Mouse (Mus musculus) liver, embryonic 11.5 days (tissue): ENCODE results near the gene Fli1. TPM values are rescaled to one million over a fixed set of nuclear protein-coding genes. Genes with fewer than 3 reads are reported as not detected.

Experiments
- ATAC-seq: fragments of 200-750 bp; cut with Nextera tagmentation; replicated peaks from 2 replicates; pipeline ENCODE4 v1.8.0; 2017; ENCODE audit warnings: moderate number of reproducible peaks, mild to moderate bottlenecking, moderate TSS enrichment, moderate library complexity; ENCODE audit not compliant: low FRiP score
- DNase-seq: peaks from one replicate; pipeline ENCODE4 v3.0.0-alpha.2; 2017; ENCODE audit warnings: low spot score
- H3K27ac ChIP-seq: fragments of 300-500 bp; sonication (generic); 2 replicates; pipeline ENCODE4 v1.5.1; 2014; ENCODE audit warnings: mild to moderate bottlenecking, low read depth, low read length, control low read depth
- H3K27me3 ChIP-seq: fragments of 300-500 bp; sonication (generic); replicated peaks from 2 replicates; pipeline ENCODE4 v1.6.1; 2014; ENCODE audit warnings: low read length, mixed read lengths; ENCODE audit not compliant: control insufficient read depth, insufficient read depth
- H3K36me3 ChIP-seq: fragments of 300-500 bp; sonication (generic); 2 replicates; pipeline ENCODE4 v1.6.1; 2014; ENCODE audit warnings: mild to moderate bottlenecking, low read length, moderate library complexity, mixed read lengths; ENCODE audit not compliant: control insufficient read depth, insufficient read depth
- H3K4me1 ChIP-seq: fragments of 300-500 bp; sonication (generic); replicated peaks from 2 replicates; pipeline ENCODE4 v1.6.1; 2014; ENCODE audit warnings: low read length, mixed read lengths; ENCODE audit not compliant: control insufficient read depth, insufficient read depth
- H3K4me2 ChIP-seq: fragments of 300-500 bp; sonication (generic); 2 replicates; pipeline ENCODE4 v1.6.1; 2014; ENCODE audit warnings: mild to moderate bottlenecking, control low read depth, moderate library complexity
- H3K4me3 ChIP-seq: fragments of 300-500 bp; sonication (generic); 2 replicates; pipeline ENCODE4 v1.5.1; 2014; ENCODE audit warnings: low read depth, low read length, control low read depth
- H3K9ac ChIP-seq: fragments of 300-500 bp; sonication (generic); 2 replicates; pipeline ENCODE4 v1.6.1; 2014; ENCODE audit warnings: low read depth, low read length, control low read depth
- H3K9me3 ChIP-seq: fragments of 300-500 bp; sonication (generic); 2 replicates; pipeline ENCODE4 v1.6.1; 2016; ENCODE audit warnings: low read length, inconsistent platforms, mixed read lengths; ENCODE audit not compliant: control insufficient read depth
- WGBS: fragments of 180-500 bp; shearing (Covaris S2); extraction: QIAGEN DNeasy Blood & Tissue Kit; methylation state at CpG from one replicate; pipeline ENCODE4 v1.1.7; 2014; 5-methylcytosine and 5-hydroxymethylcytosine counted together
- polyA plus RNA-seq: library from polyadenylated mRNA; unstranded; fragments of >200 nt; fragmentation: Nextera tagmentation; extraction: Ambion mirVana; gene quantifications from 2 replicates; pipeline ENCODE4 v1.2.1, GENCODE M21; 2014

Gene Fli1
- polyA plus RNA-seq, 1 experiment from 2014 or later, result 24.3 TPM

DNA sequence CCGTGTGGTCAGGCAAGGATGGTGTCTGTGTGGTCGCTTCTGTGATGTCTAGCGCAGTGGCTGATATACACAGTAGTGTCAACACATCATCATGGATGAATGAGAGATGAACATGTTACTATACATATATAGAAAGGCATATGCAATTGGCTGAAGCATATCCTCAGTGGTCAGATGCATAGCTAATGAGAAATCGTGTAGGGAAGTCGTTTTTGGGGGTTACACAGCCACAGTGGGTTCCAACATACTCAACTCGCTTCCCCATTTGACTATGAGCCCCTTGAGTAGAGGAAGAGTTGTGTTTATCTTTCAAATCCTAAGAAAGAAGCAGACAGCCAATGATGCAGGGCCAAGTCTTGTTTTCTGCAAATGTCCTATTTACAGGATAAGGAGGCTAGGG, 149.9 kb downstream of the Fli1 start:
- 72% methylated on average over 6 of the region's 6 CpGs for WGBS
- Histone ChIP-seq H3K9me3 (no peaks in the 10 kb centered on the region), H3K4me3 (no peak overlapping the region), H3K4me1 (no peaks in the 10 kb centered on the region), H3K9ac (no peak overlapping the region), H3K36me3 (no peaks in the 10 kb centered on the region), H3K27me3 (no peaks in the 10 kb centered on the region), H3K4me2 (no peak overlapping the region), H3K27ac (no peak overlapping the region)
- ATAC-seq, result no peak
- no peak for DNase-seq

DNA sequence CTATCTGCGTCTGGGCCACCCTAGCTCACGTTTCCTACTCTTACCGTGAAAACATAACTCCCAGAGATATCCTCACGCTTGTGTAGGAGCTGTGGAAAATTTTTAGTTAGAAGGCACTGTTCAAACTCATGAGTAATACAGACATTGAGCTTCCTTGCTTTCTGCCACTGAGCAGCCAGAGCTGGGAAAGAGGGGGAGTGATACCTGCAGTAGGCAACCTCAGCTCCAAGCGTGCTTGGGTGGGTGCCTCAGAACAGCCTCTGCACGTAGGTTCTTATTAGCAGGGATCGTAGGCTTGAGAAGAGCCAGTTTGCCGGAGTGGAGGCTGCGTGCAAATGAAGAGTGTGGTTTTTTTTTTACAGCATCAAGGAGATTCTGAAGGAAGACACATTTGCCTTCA, 151.0 kb downstream of the Fli1 start:
- ATAC-seq (no peak), DNase-seq (no peak)
- H3K9me3 ChIP-seq, result no peaks in the 10 kb centered on the region
- H3K27me3 ChIP-seq, result no peaks in the 10 kb centered on the region
- H3K9ac ChIP-seq, result no peak overlapping the region
- no peaks in the 10 kb centered on the region for H3K4me1 ChIP-seq
- no peaks in the 10 kb centered on the region for H3K36me3 ChIP-seq
- no peak overlapping the region for H3K27ac ChIP-seq
- H3K4me2 ChIP-seq, result no peak overlapping the region
- 75% methylated on average over 9 of the region's 9 CpGs for WGBS
- H3K4me3 ChIP-seq, result no peak overlapping the region

DNA sequence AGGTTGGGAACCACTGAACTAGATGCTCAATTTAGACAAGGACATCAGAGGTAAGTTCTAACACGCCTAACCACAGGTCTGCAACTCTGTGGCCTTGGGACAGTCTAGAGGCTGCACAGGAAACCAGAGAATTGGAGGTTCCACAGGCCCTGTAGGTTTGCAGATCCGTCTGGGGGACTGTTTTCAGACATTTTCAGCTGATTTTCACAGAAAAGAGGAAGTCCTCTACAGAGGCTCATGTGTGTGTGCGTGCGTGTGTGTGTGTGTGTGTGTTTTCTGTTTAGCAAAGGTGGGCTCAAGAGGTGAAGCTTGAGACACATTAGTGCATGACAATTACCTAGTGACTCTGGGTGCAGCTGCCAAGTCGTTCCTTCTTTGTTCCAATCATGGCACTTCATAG, 151.6 kb downstream of the Fli1 start:
- ATAC-seq (no peak), DNase-seq (no peak)
- Histone ChIP-seq H3K4me1 (no peaks in the 10 kb centered on the region), H3K27me3 (no peaks in the 10 kb centered on the region), H3K4me2 (no peak overlapping the region), H3K4me3 (no peak overlapping the region), H3K9ac (no peak overlapping the region), H3K27ac (no peak overlapping the region), H3K9me3 (no peaks in the 10 kb centered on the region), H3K36me3 (no peaks in the 10 kb centered on the region)
- WGBS, result 58% methylated on average over 5 of the region's 5 CpGs

DNA sequence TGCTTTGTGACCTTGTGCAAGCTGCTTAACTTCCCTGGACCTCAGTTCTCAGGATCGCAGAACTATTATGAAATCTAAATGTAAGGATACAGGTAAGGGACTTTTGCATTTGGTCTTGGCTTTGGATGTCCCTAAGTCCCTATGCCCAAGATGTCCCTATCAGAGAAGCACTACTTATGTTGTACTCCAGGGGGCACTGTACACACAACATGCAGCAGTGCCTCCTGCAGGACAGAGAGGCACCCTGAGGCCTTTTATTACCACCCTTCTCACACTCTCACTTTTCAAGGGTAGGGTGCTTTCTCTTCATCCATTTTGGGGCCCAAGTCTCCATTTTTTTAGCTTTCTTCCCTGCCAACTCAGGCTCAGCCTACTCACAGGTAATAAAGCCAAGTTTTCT, 154.5 kb downstream of the Fli1 start:
- Histone ChIP-seq H3K4me2 (no peak overlapping the region), H3K9ac (no peak overlapping the region), H3K27ac (no peak overlapping the region), H3K4me3 (no peak overlapping the region), H3K27me3 (no peaks in the 10 kb centered on the region), H3K9me3 (no peaks in the 10 kb centered on the region), H3K4me1 (no peaks in the 10 kb centered on the region), H3K36me3 (no peaks in the 10 kb centered on the region)
- ATAC-seq (no peak), DNase-seq (no peak)
- 84% methylated on average over 1 of the region's 1 CpGs for WGBS

DNA sequence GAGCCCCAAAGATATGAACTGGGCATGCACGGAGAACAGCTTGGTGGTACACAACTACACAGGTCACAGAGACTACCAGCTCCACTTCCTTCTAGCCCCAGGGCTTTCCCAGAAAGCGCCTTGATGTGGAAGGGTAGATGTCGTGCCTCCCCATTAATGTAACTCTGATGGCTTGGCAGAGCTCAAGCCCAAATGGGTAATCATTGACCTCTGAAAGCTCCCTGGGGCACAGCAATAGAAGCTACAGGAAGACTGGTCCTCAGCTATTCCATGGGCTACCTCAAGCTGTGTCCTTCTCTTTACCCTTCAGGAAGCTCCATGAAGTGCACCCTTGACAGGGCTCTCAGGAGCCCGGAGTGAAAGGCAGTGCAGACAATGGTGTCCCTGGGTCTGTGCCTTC, 157.8 kb downstream of the Fli1 start:
- ATAC-seq, result no peak
- no peak for DNase-seq
- Histone ChIP-seq H3K4me3 (no peak overlapping the region), H3K4me2 (no peak overlapping the region), H3K27ac (no peak overlapping the region), H3K9me3 (no peaks in the 10 kb centered on the region), H3K4me1 (no peaks in the 10 kb centered on the region), H3K36me3 (no peaks in the 10 kb centered on the region), H3K27me3 (no peaks in the 10 kb centered on the region), H3K9ac (no peak overlapping the region)
- 75% methylated on average over 4 of the region's 4 CpGs for WGBS

DNA sequence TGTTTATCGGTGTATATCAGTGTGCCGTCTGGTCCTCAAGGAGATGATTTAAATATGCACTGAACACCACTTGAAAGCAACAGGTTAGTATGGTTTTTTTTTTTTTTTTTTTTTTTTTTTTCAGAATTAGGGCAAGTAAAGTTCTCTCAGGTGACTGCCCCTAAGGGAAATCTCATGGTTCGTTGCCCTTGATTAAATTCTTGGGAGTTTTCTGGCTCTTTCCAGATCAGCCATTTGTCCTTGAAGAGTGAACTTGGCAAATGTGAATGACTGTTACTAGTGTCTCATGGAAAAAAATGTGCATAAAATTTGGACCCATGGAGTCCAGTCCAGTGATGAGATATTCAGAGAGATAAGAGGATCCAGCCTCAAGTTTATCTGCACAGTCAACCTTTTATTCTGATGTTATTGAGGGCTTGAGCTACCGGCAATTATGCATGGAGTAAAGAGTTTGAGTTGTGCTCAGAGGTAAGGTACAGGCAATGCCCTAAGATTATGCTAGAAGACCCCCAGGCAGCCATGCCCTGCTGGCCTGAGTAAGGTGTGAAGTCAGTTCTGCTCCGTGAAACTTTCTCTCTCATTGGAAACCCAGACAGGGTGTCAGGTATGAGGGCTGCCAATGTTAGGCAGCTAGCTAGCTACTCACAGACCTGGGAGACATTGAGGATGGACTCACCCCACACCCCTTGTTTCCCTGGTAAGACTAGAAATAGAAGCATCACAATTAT, 165.6 kb downstream of the Fli1 start:
- H3K27ac ChIP-seq, result no peak overlapping the region
- no peaks in the 10 kb centered on the region for H3K27me3 ChIP-seq
- no peak overlapping the region for H3K4me3 ChIP-seq
- H3K4me2 ChIP-seq, result no peak overlapping the region
- ATAC-seq (no peak), DNase-seq (no peak)
- no peaks in the 10 kb centered on the region for H3K36me3 ChIP-seq
- no peaks in the 10 kb centered on the region for H3K4me1 ChIP-seq
- no peak overlapping the region for H3K9ac ChIP-seq
- 81% methylated on average over 5 of the region's 5 CpGs for WGBS
- H3K9me3 ChIP-seq, result no peaks in the 10 kb centered on the region

DNA sequence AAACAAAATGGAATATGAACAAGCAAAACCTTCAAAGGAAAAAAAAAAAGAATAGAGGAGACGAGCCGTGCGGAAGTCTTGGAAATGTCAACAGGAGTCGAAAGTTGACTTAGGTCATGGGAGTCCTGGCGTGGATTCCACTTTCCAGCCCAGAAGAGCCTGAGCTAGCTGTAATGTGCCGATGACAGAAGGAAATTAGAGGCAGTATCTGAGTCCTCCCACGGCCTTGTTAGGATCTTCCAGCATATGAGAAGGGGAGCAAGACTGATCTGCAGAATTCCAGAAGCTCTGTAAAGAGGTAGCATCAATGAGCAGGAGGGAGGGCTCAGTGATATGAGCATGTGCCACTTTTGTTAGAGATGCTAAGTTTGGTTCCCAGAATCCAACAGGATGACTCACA, 166.6 kb downstream of the Fli1 start:
- ATAC-seq (no peak), DNase-seq (no peak)
- Histone ChIP-seq H3K9ac (no peak overlapping the region), H3K4me2 (no peak overlapping the region), H3K27ac (no peak overlapping the region), H3K4me1 (no peaks in the 10 kb centered on the region), H3K9me3 (no peaks in the 10 kb centered on the region), H3K27me3 (no peaks in the 10 kb centered on the region), H3K4me3 (no peak overlapping the region), H3K36me3 (no peaks in the 10 kb centered on the region)
- WGBS, result 76% methylated on average over 7 of the region's 7 CpGs

DNA sequence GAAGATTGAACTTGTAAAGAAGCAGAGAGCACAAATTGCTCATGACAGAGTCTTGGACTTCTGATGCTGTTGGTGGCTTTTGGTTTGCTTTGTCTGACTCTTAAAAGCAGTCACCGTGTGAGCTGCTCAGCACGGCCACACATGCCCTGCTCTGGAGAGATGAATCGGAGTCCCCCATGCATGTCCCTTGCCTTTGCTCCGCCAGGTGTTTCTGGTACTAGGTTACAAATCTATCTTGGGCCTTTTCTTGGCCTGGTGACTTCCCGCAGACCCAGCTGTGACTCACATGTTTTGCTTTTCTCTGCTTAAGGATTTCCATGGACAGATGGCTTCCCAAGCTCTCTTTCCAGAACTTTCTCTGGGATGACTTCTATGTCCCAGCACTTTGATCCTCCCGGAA, 169.0 kb downstream of the Fli1 start:
- Histone ChIP-seq H3K27ac (no peak overlapping the region), H3K4me2 (no peak overlapping the region), H3K27me3 (no peaks in the 10 kb centered on the region), H3K36me3 (no peaks in the 10 kb centered on the region), H3K9ac (no peak overlapping the region), H3K9me3 (no peaks in the 10 kb centered on the region), H3K4me1 (no peaks in the 10 kb centered on the region), H3K4me3 (no peak overlapping the region)
- 88% methylated on average over 6 of the region's 6 CpGs for WGBS
- ATAC-seq (no peak), DNase-seq (no peak)
